Mouse (Mus musculus) hindbrain, embryonic 12.5 days (tissue): ENCODE measurements around the gene Map6. TPM values are rescaled to one million over a fixed set of nuclear protein-coding genes. Genes with fewer than 3 reads are reported as not detected.

Experiments used
- ATAC-seq: fragments of 200-750 bp; cut with Nextera tagmentation; 2 replicates; pipeline ENCODE4 v1.8.0; 2017; ENCODE audit warnings: moderate TSS enrichment; ENCODE audit not compliant: low FRiP score
- H3K27ac ChIP-seq: fragments of 300-500 bp; sonication (generic); 2 replicates; pipeline ENCODE4 v1.5.1; 2016; ENCODE audit warnings: mild to moderate bottlenecking
- H3K27me3 ChIP-seq: fragments of 300-500 bp; sonication (generic); 2 replicates; pipeline ENCODE4 v1.6.1; 2016; ENCODE audit warnings: mild to moderate bottlenecking
- H3K36me3 ChIP-seq: fragments of 300-500 bp; sonication (generic); 2 replicates; pipeline ENCODE4 v1.6.1; 2016; ENCODE audit warnings: mild to moderate bottlenecking
- H3K4me1 ChIP-seq: fragments of 300-500 bp; sonication (generic); 2 replicates; pipeline ENCODE4 v1.6.1; 2016
- H3K4me2 ChIP-seq: fragments of 300-500 bp; sonication (generic); replicated peaks from 2 replicates; pipeline ENCODE4 v1.6.1; 2016; ENCODE audit warnings: mild to moderate bottlenecking
- H3K4me3 ChIP-seq: fragments of 300-500 bp; sonication (generic); 2 replicates; pipeline ENCODE4 v1.5.1; 2016; ENCODE audit warnings: mild to moderate bottlenecking
- H3K9ac ChIP-seq: fragments of 300-500 bp; sonication (generic); 2 replicates; pipeline ENCODE4 v1.6.1; 2016; ENCODE audit warnings: mild to moderate bottlenecking, moderate library complexity
- H3K9me3 ChIP-seq: fragments of 300-500 bp; sonication (generic); replicated peaks from 2 replicates; pipeline ENCODE4 v1.6.1; 2016; ENCODE audit warnings: mild to moderate bottlenecking
- WGBS: fragments of 180-500 bp; shearing (Covaris S2); methylation state at CpG from one replicate; pipeline ENCODE4 v1.1.7; 2016; 5-methylcytosine and 5-hydroxymethylcytosine counted together
- polyA plus RNA-seq: library from polyadenylated mRNA; unstranded; fragments of >200 nt; fragmentation: Nextera tagmentation; extraction: Ambion mirVana; gene quantifications from 2 replicates; pipeline ENCODE4 v1.2.1, GENCODE M21; 2016

Gene Map6
- polyA plus RNA-seq, result 103 and 105 TPM in 2 replicates

GRCm38 (mm10) chr7:99267251-99267896 is at the start of gene Map6:
Map6 (plus strand) TSS chr7:99267447.
- ATAC-seq, result peak; percentile 81
- H3K4me1 ChIP-seq, result peaks cover 42% of the 10 kb centered on the region
- peak within 1 kb of the TSS; percentile 99 for H3K27ac ChIP-seq
- H3K9me3 ChIP-seq, result no peaks in the 10 kb centered on the region
- peak within 1 kb of the TSS; percentile 88 for H3K9ac ChIP-seq
- H3K4me3 ChIP-seq, result peak within 1 kb of the TSS; percentile 82
- H3K36me3 ChIP-seq, result no peaks in the 10 kb centered on the region
- H3K27me3 ChIP-seq, result peaks cover 11% of the 10 kb centered on the region; the same call in 1 of the 2 replicates
- peak within 1 kb of the TSS; percentile 83 for H3K4me2 ChIP-seq
- WGBS, result under 1% methylated on average over 34 of the region's 34 CpGs

- 69% methylated on average over 7 of the region's 7 CpGs for WGBS
- no peak for ATAC-seq
- 0 out of 2 replicates have a peak, but pooled peaks cover 2% of the 10 kb centered on the region for H3K4me1 ChIP-seq
- no peak overlapping the region for H3K9ac ChIP-seq
- no peak overlapping the region for H3K4me2 ChIP-seq
- H3K27ac ChIP-seq, result no peak overlapping the region
- H3K4me3 ChIP-seq, result no peak overlapping the region
- no peaks in the 10 kb centered on the region for H3K27me3 ChIP-seq
- H3K36me3 ChIP-seq, result no peaks in the 10 kb centered on the region
- no peaks in the 10 kb centered on the region for H3K9me3 ChIP-seq
These were observed 43.0 kb upstream of the Map6 start for GRCm38 (mm10) chr7:99224225-99224624.

GRCm38 (mm10) chr7:99224648-99225190 is 42.5 kb upstream of the Map6 start:
- H3K4me3 ChIP-seq, result no peak overlapping the region
- no peak overlapping the region for H3K9ac ChIP-seq
- no peak for ATAC-seq
- H3K27ac ChIP-seq, result no peak overlapping the region
- WGBS, result 52% methylated on average over 1 of the region's 1 CpGs
- 0 out of 2 replicates have a peak, but pooled peaks cover 2% of the 10 kb centered on the region for H3K4me1 ChIP-seq
- no peaks in the 10 kb centered on the region for H3K27me3 ChIP-seq
- no peaks in the 10 kb centered on the region for H3K9me3 ChIP-seq
- H3K4me2 ChIP-seq, result no peak overlapping the region
- no peaks in the 10 kb centered on the region for H3K36me3 ChIP-seq

GRCm38 (mm10) chr7:99225421-99225820 is 41.8 kb upstream of the Map6 start:
- ATAC-seq, result no peak
- WGBS, result 84% methylated on average over 6 of the region's 6 CpGs
- Histone ChIP-seq H3K9ac (no peak overlapping the region), H3K4me1 (0 out of 2 replicates have a peak, but pooled peaks cover 2% of the 10 kb centered on the region), H3K27me3 (no peaks in the 10 kb centered on the region), H3K4me3 (no peak overlapping the region), H3K36me3 (no peaks in the 10 kb centered on the region), H3K9me3 (no peaks in the 10 kb centered on the region), H3K27ac (no peak overlapping the region), H3K4me2 (no peak overlapping the region)

GRCm38 (mm10) chr7:99226662-99227061 is 40.6 kb upstream of the Map6 start:
- ATAC-seq, result no peak
- 94% methylated on average over 10 of the region's 10 CpGs for WGBS
- Histone ChIP-seq H3K4me1 (0 out of 2 replicates have a peak, but pooled peaks cover 2% of the 10 kb centered on the region), H3K27me3 (no peaks in the 10 kb centered on the region), H3K4me2 (no peak overlapping the region), H3K4me3 (no peak overlapping the region), H3K9ac (no peak overlapping the region), H3K9me3 (no peaks in the 10 kb centered on the region), H3K27ac (no peak overlapping the region), H3K36me3 (no peaks in the 10 kb centered on the region)

GRCm38 (mm10) chr7:99227267-99227666 is 40.0 kb upstream of the Map6 start:
- no peaks in the 10 kb centered on the region for H3K9me3 ChIP-seq
- H3K9ac ChIP-seq, result no peak overlapping the region
- 0 out of 2 replicates have a peak, but pooled peaks cover 2% of the 10 kb centered on the region for H3K4me1 ChIP-seq
- WGBS, result 95% methylated on average over 4 of the region's 4 CpGs
- H3K4me2 ChIP-seq, result no peak overlapping the region
- ATAC-seq, result no peak
- no peaks in the 10 kb centered on the region for H3K36me3 ChIP-seq
- no peaks in the 10 kb centered on the region for H3K27me3 ChIP-seq
- H3K27ac ChIP-seq, result no peak overlapping the region
- no peak overlapping the region for H3K4me3 ChIP-seq

- no peak for ATAC-seq
- 74% methylated on average over 8 of the region's 8 CpGs for WGBS
- Histone ChIP-seq H3K9ac (no peak overlapping the region), H3K36me3 (no peaks in the 10 kb centered on the region), H3K4me2 (no peak overlapping the region), H3K4me3 (no peak overlapping the region), H3K4me1 (0 out of 2 replicates have a peak, but pooled peaks cover 2% of the 10 kb centered on the region), H3K9me3 (no peaks in the 10 kb centered on the region), H3K27me3 (no peaks in the 10 kb centered on the region), H3K27ac (no peak overlapping the region)
These were observed 38.4 kb upstream of the Map6 start for GRCm38 (mm10) chr7:99228825-99229224.

GRCm38 (mm10) chr7:99229411-99229810 is 37.8 kb upstream of the Map6 start:
- no peak overlapping the region for H3K9ac ChIP-seq
- H3K9me3 ChIP-seq, result no peaks in the 10 kb centered on the region
- no peak overlapping the region for H3K27ac ChIP-seq
- no peak for ATAC-seq
- H3K4me3 ChIP-seq, result no peak overlapping the region
- H3K4me1 ChIP-seq, result 0 out of 2 replicates have a peak, but pooled peaks cover under 1% of the 10 kb centered on the region
- H3K36me3 ChIP-seq, result no peaks in the 10 kb centered on the region
- H3K4me2 ChIP-seq, result no peak overlapping the region
- 15% methylated on average over 2 of the region's 2 CpGs for WGBS
- H3K27me3 ChIP-seq, result no peaks in the 10 kb centered on the region

GRCm38 (mm10) chr7:99230061-99230747 is 37.0 kb upstream of the Map6 start:
- no peak for ATAC-seq
- Histone ChIP-seq H3K9ac (no peak overlapping the region), H3K27ac (no peak overlapping the region), H3K4me3 (no peak overlapping the region), H3K27me3 (no peaks in the 10 kb centered on the region), H3K36me3 (no peaks in the 10 kb centered on the region), H3K4me2 (no peak overlapping the region), H3K4me1 (no peaks in the 10 kb centered on the region), H3K9me3 (no peaks in the 10 kb centered on the region)
- WGBS, result 65% methylated on average over 7 of the region's 7 CpGs

GRCm38 (mm10) chr7:99232571-99232970 is 34.7 kb upstream of the Map6 start:
- ATAC-seq, result no peak
- peaks cover 9% of the 10 kb centered on the region for H3K4me1 ChIP-seq
- no peaks in the 10 kb centered on the region for H3K27me3 ChIP-seq
- H3K9me3 ChIP-seq, result no peaks in the 10 kb centered on the region
- no peaks in the 10 kb centered on the region for H3K36me3 ChIP-seq
- WGBS, result 75% methylated on average over 6 of the region's 6 CpGs
- no peak overlapping the region for H3K4me3 ChIP-seq
- H3K27ac ChIP-seq, result no peak overlapping the region
- H3K9ac ChIP-seq, result no peak overlapping the region
- H3K4me2 ChIP-seq, result no peak overlapping the region

- 42% methylated on average over 2 of the region's 2 CpGs for WGBS
- Histone ChIP-seq H3K27me3 (peaks cover 19% of the 10 kb centered on the region), H3K36me3 (no peaks in the 10 kb centered on the region), H3K27ac (no peak overlapping the region), H3K9ac (no peak overlapping the region), H3K4me2 (no peak overlapping the region), H3K9me3 (no peaks in the 10 kb centered on the region), H3K4me3 (no peak overlapping the region), H3K4me1 (peaks cover 19% of the 10 kb centered on the region)
- ATAC-seq, result no peak
These were observed 32.3 kb upstream of the Map6 start for GRCm38 (mm10) chr7:99234916-99235315.

GRCm38 (mm10) chr7:99235657-99236056 is 31.6 kb upstream of the Map6 start:
- Histone ChIP-seq H3K4me2 (no peak overlapping the region), H3K4me1 (peaks cover 19% of the 10 kb centered on the region), H3K9ac (no peak overlapping the region), H3K27ac (no peak overlapping the region), H3K27me3 (peaks cover 19% of the 10 kb centered on the region), H3K9me3 (no peaks in the 10 kb centered on the region), H3K4me3 (no peak overlapping the region), H3K36me3 (no peaks in the 10 kb centered on the region)
- WGBS, result 69% methylated on average over 2 of the region's 2 CpGs
- ATAC-seq, result no peak
